Mouse (Mus musculus): ENCODE results near the gene Npm3.
A peak's percentile ranks its signal among the peaks of the same experiment; 100 is the strongest.

Gene Npm3

DNA sequence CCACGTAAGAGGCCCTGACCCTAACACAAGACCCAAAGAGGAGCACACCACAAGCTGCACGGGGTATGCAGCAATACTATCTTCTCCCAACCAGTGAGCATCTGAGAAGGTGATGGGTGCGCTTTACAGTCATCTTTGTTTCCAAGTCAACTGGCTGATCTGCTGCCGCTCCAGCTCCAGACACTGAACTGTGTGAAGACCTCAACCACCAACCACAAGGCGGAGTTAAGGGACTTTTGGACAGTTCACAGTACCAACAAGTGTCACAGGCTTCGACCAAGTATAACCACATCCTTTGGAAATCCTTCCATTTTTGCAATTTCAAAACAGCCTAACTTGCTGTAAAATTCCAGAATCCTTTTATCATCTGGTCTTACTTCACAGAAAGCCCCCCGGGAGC, 2.5 kb upstream of the Npm3 start:
- no peak for DNase-seq

- DNase-seq, result no peak
These were observed 624 bp downstream of the Npm3 start for GRCm38 (mm10) chr19:45748691-45749242.

DNA sequence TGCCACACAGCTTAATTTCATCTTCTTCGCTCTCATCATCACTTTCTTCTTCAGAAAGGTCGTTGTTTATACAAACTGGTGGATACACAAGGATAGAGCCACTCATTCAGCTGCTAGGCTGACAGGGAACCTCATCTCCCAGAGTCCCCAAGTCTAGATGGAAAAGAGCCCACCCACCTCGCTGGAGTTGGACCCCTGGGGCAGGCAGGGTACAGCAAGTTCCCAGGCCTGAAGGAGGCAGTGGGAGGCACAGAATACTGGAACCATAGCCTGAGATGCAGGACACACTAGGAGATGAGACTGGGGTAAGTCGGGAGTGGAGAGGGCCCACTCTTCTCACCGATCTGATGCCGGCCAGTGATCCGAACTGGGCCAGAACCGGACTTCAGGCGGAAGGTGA, 1.2 kb downstream of the Npm3 start:
- no peak for DNase-seq

DNA sequence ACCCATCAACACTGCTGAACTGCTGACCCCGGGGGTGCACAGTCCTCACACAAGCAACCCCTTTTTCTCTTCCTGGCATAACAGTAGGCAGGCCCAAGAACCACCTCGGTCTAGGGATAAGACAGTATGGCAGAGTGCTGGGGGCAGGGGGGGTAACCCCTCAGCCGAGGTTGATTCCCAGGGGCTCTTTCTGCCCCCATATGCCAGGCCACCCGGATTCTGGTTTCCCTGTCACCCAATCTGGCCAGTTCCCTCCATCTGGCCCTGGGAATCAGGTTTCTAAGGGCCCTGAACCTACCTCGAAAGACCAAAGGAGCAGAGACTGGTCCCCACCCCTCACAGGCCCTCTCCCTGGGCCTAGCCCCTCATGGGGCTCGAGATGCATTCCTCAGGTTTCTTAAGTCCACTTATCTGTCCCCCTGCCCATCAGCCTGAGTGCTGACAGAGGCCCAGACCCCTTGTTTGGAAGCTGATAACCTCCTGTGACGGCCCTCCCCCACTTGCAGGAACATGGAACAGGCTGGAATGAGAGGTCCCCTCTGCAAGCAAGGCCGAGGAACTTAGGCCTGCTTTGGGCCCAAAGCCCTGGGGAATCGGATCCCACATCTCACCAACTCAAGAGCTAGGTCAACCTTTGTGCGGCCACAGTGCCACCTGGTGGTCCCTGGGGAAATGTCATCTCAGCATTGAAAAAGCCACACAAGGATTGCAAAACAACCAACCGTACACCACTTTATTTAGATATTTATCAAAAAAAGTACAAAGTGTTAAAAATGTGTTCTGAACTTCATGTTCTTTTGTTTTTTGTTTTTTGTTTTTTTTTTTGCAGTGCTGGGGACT, 2.1 kb downstream of the Npm3 start:
- DNase-seq, result peak; percentile 80 to 89

DNA sequence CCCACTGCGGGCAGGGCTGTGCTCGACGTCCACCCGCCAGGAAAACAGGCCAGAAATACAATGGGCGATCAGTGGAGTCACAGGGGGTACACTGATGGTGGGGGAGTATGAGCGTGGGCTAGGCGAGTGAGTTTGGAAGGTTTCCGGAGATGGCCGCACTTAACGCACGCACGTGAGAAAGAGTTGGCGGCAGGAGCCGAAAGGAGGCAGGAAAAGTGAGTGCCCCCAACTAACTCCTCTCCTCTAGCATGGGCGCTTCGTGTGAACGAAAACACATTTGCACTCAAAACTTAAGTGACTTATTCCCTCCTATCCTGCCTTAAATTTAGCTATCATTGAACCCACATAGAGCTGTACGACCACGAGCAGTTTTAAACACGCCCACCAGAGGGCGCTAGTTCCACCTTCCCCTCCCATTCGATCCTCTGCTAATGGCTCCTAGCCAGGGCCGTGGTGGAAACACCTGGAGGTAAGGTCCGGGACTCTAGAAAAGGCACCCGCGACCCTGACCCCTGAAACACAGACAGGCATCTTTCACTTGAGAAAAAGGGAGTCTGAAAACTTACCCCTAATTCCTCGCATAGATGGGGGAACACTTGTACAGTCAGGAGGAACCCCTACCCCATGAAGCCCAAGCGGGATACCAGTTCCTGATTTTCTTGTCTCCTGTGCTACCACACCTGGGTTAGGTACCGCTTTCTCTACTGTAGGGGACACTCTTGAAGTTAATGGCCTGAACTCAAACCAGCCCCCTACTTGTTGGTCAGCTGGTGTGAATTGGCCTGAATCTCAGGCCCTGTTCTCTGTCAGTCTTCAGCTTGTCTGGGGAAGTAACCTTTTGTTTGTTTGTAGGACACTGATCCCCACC, 3.0 kb downstream of the Npm3 start:
- peak; percentile 76 to 82 for DNase-seq

- DNase-seq, result no peak
These were observed 3.8 kb downstream of the Npm3 start for GRCm38 (mm10) chr19:45745344-45746152.

DNA sequence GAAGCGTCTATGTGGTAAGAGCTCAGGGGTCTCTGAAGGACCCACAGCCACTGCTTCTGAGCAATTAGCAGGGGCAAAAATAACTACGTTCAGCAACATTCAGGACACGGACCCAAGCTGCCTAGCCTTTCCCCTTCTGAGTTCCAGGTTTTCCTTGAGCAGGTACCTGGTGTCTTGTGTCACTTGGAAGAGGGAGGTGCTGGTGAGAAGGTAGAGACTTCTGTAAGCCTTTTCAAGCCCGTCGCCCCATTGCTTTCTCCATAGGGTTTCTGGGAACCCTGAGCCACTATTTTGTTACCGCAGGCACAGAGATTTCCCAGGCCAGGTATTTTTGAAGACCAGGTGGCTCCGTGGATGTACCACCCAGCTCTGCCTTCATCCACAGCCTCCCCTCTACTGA, 5.8 kb downstream of the Npm3 start:
- no peak for DNase-seq

DNA sequence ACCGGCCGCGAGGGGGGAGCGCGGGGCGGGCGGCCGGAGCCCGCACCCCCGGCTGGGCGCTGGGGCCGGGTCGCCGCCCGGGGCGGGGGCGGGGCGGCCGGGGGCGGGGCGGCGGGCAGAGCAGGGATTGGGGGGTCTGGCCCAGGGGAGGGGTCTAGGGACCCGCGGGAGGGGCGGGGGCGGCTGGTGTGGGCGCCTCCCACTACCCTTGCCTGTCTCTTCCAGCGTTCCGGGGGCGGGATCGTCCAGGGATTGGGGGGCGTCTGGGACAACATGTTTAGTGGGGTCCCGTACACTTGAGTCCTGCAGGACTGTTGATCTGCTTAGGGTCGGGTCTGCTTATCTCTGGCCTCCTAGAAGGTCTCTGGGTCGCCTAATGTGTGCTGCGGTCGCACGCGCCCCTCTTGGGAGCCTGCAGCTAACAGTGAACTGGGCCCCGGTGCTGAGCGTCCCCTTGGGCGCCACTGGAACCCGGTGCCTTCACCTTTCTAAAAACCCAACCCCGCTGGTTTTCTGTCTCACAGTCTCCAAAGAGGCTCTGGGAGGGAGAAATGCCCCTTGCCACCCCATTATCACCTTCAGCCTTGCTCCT, 6.3 kb downstream of the Npm3 start:
- no peak for DNase-seq

- DNase-seq, result no peak
These were observed 7.0 kb downstream of the Npm3 start, which contains the start of gene Fgf8 for GRCm38 (mm10) chr19:45742218-45742983. Gene Fgf8 (minus strand): TSS chr19:45742915.

DNA sequence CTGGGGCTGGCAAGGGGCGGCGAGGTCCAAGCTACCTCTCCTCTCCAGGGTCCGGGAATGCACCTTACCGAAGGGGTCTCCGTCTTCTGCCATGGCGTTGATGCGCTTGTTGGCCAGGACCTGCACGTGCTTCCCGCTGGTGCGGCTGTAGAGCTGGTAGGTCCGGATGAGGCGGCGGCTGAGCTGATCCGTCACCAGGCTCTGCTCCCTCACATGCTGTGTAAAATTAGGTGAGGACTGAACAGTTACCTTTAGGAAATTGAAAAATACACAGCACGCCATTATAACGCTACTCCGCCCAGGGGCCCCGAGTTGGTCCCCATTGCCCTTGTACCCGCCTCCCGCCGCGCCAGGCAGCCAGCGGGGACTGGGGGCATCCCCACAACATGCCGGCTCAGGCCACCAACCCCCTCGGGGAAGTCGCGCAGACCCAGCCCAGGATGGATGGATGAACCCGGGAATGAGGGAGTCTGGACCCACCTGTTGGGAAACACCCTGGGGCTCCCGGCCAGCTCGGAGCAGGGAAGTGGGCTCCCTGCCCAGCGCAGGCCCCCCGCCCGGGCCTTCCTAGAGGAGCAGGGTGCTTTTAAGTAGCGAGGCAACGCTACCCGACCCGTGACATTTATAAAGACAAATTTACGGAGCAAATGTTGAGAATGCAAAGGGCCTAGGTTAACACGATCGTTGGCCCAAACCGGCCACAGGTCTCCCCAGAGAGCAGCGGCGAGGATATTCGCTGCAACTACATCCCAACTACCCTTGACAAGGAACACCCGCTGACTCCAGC, 7.8 kb downstream of the Npm3 start:
- DNase-seq, result no peak

GRCm38 (mm10) chr19:45740817-45741216, 8.6 kb downstream of the Npm3 start:
- DNase-seq, result no peak

GRCm38 (mm10) chr19:45740233-45740632, 9.2 kb downstream of the Npm3 start:
- no peak for DNase-seq

GRCm38 (mm10) chr19:45738521-45738920, 10.9 kb downstream of the Npm3 start:
- no peak for DNase-seq

DNA sequence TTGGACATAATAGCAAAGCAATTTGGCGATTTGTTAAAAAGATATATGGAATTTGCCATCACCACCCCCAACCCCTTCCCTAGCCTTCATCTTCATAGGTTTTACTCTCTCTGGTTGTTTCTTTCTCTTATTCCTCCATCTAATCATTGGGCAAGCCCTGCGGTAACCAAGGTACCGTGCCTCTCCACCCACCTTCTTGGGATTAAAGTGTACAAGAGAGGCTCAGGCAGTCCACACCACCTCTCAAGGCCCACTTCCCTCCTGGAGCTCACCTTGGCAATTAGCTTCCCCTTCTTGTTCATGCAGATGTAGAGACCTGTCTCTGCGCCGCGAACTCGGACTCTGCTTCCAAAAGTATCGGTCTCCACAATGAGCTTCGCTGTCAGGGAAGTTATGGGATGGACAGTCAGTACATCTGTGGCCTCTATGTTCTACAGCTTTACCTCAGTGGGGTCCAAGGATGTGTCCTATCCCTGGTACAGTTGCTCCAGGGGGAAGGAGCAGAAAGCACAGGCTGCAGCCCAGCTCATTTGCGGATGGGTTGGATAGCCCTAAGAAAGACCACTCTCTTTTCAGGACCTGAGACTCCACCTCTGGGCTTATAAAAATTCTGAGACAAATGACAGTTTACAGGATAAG, 11.4 kb downstream of the Npm3 start:
- DNase-seq, result no peak

- no peak for DNase-seq
These were observed 12.1 kb downstream of the Npm3 start for GRCm38 (mm10) chr19:45737208-45737845.

DNA sequence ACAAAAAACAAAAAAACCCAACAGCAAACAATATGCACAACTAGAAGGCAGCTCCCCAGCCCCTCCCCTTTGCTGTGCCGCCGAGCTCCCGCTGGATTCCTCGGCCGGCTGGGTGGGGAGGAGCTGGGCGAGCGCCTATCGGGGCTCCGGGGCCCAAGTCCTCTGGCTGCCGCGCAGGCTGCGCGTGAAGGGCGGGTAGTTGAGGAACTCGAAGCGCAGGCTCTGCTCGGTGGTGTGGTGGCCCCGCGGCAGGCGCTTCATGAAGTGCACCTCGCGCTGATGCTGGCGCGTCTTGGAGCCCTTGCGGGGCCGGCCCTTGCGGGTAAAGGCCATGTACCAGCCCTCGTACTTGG, 12.6 kb downstream of the Npm3 start:
- peak; percentile 29 to 35 for DNase-seq

GRCm38 (mm10) chr19:45736241-45736640, 13.2 kb downstream of the Npm3 start:
- DNase-seq, result no peak

DNA sequence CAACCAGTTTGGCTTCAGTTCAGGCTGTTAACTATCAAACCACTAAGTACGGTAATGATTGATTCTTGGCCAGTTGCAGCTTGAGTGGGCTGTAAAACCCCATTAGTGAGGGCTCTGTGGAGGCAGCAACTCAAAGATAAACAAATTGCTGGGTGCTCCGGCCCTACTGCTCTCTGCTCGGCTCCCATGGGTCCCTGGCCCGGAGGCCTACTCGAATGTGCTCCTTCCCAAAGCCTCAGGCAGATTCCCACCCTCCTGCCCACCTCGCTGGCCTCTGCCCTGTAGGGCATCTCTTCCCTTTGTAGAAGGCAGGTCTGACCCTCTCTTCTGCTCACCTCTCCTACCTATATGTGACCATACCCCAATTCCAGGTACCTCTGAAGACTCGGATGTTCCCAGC, 14.6 kb downstream of the Npm3 start:
- no peak for DNase-seq

DNA sequence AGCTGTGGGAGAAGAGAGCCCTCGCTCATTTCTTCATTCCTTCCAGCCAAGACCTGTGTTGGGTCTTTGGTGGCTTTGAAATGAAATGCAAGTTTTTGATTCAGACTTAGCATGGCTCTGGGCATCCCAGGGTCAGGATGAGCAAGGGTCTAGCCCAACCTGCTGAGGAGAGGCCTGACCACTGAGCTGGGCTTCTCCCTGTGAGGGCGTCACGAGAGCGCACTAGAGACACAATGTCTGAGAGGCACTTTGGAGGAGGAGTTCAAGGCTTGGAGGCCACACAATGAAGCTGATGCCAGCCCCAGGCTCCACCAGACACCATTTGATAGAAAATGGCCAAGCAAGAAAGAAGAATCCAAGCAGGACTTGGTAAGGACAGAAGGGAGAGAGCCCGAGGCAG, 15.2 kb downstream of the Npm3 start:
- DNase-seq, result no peak

DNA sequence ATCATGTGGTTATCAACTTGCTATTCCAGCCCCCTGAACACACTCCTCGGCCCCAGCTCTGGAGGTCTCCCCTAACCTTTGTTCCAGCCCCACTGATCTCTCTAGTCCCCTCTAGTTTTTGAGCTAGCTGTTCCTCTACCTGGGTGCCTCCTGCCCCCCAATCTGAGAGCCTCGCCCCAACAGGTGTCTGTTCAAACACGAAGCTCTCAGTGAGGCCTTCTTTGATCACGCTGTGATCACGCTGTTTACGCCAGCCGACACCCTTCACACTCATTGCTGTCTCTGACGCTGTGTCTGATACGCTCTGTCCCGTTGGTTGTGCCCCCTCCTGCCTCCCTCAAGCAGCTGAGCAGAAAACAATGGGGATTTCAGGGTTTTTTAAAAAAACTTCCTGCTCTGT, 15.8 kb downstream of the Npm3 start:
- DNase-seq, result no peak

Measured in cerebellum, adult 18-20 months (tissue).